Mouse (Mus musculus) limb, embryonic 11.5 days (tissue): Measurements from ENCODE around the gene Rmnd1. TPM values are rescaled to one million over a fixed set of nuclear protein-coding genes. Genes with fewer than 3 reads are reported as not detected.
A peak's percentile ranks its signal among the peaks of the same experiment; 100 is the strongest.

Experiments used
- ATAC-seq: fragments of 200-750 bp; cut with Nextera tagmentation; 2 replicates; pipeline ENCODE4 v1.8.0; 2017; ENCODE audit warnings: low read depth; ENCODE audit not compliant: insufficient number of reproducible peaks, low FRiP score, low TSS enrichment
- DNase-seq: peaks from one replicate; pipeline ENCODE4 v3.0.0-alpha.2; 2015; ENCODE audit warnings: low spot score
- H3K27ac ChIP-seq: fragments of 300-500 bp; sonication (generic); replicated peaks from 2 replicates; pipeline ENCODE4 v1.5.1; 2014; ENCODE audit warnings: low read depth, mild to moderate bottlenecking, low read length
- H3K27me3 ChIP-seq: fragments of 300-500 bp; sonication (generic); 2 replicates; pipeline ENCODE4 v1.6.1; 2014; ENCODE audit warnings: mild to moderate bottlenecking, low read length, mixed read lengths; ENCODE audit not compliant: control insufficient read depth, insufficient read depth
- H3K36me3 ChIP-seq: fragments of 300-500 bp; sonication (generic); 2 replicates; pipeline ENCODE4 v1.6.1; 2014; ENCODE audit warnings: mild to moderate bottlenecking, low read length, moderate library complexity, mixed read lengths; ENCODE audit not compliant: control insufficient read depth, insufficient read depth
- H3K4me1 ChIP-seq: fragments of 300-500 bp; sonication (generic); 2 replicates; pipeline ENCODE4 v1.6.1; 2014; ENCODE audit warnings: low read length, mixed read lengths; ENCODE audit not compliant: control insufficient read depth, insufficient read depth
- H3K4me2 ChIP-seq: fragments of 300-500 bp; sonication (generic); 2 replicates; pipeline ENCODE4 v1.6.1; 2014; ENCODE audit warnings: low read depth, mild to moderate bottlenecking, moderate library complexity; ENCODE audit not compliant: severe bottlenecking
- H3K4me3 ChIP-seq: fragments of 300-500 bp; sonication (generic); 2 replicates; pipeline ENCODE4 v1.5.1; 2014; ENCODE audit warnings: low read depth, low read length
- H3K9ac ChIP-seq: fragments of 300-500 bp; sonication (generic); 2 replicates; pipeline ENCODE4 v1.6.1; 2014; ENCODE audit warnings: mild to moderate bottlenecking, low read length
- H3K9me3 ChIP-seq: fragments of 300-500 bp; sonication (generic); 2 replicates; pipeline ENCODE4 v1.6.1; 2016; ENCODE audit warnings: low read length; ENCODE audit not compliant: control insufficient read depth
- WGBS: fragments of 180-500 bp; shearing (Covaris S2); extraction: QIAGEN DNeasy Blood & Tissue Kit; methylation state at CpG from one replicate; pipeline ENCODE4 v1.1.7; 2014; 5-methylcytosine and 5-hydroxymethylcytosine counted together
- polyA plus RNA-seq: library from polyadenylated mRNA; unstranded; fragments of >200 nt; fragmentation: Nextera tagmentation; extraction: Ambion mirVana; gene quantifications from 2 replicates; pipeline ENCODE4 v1.2.1, GENCODE M21; 2014

Gene Rmnd1
- polyA plus RNA-seq, 1 experiment from 2014 or later = 54.2 TPM

DNA sequence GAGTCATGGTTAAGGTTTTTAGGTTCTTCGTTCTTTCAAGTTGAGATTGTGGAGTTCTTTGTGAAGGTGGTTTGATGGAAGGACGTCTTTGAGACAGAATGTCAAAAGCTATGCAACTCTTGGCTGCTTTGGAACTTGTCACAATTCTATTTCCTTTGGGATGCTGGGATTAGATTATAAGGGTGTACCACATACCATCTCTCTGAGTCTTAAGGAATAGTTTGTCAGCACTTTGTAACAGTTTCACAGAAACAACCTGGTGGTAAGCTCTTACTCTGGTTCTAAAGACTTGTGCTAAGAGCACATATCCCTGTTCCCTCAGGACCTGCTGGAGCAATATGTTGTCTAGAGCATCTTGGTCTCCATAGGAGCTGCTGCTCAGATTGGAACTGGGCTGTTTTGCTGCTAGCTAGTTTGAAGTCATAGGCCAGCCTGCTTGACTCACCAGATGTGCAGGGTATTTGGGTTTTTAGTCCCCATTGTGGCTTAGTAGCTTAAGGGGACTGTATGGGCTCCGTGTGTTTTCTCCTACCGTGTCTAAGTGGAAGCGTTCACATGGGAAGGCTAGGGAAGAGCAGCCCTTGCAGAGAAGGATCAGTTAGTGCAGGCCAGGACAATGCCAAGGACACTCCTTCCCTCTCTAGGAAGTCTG is 42.6 kb downstream of the Rmnd1 start:
- Histone ChIP-seq H3K4me1 (peaks cover 7% of the 10 kb centered on the region), H3K36me3 (peaks cover 6% of the 10 kb centered on the region; the same call in 1 of the 2 replicates), H3K27me3 (no peaks in the 10 kb centered on the region), H3K4me3 (peak overlapping the region; percentile 88), H3K4me2 (peak overlapping the region; percentile 86), H3K9me3 (no peaks in the 10 kb centered on the region), H3K9ac (peak overlapping the region; percentile 97), H3K27ac (no peak overlapping the region)
- DNase-seq (no peak), ATAC-seq (no peak)
- WGBS = 75% methylated on average over 5 of the region's 5 CpGs

DNA sequence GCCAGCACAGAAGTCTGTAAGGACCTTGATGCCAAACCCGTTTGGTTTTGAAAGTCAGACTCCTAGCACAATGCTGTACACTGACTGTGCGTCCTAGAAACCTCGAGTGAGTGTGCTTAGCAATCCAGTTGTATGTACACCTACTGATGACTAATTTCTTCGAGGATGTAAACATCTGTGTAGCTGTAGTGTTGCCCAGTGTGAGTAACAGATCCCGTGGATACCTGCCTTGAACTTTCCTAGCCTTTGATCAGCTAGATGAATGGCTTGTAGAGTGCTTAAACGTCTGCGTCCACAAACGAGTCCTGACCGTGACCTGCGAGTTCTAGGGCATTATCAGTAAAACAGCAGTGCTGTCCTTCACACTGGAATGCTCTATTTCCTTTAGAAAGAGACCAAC is 43.2 kb downstream of the Rmnd1 start:
- Histone ChIP-seq H3K27me3 (no peaks in the 10 kb centered on the region), H3K4me1 (peaks cover 7% of the 10 kb centered on the region), H3K4me2 (peak overlapping the region; percentile 86), H3K27ac (no peak overlapping the region), H3K9me3 (no peaks in the 10 kb centered on the region), H3K9ac (peak overlapping the region; percentile 97), H3K4me3 (peak overlapping the region; percentile 88), H3K36me3 (peaks cover 4% of the 10 kb centered on the region; the same call in 1 of the 2 replicates)
- 18% methylated on average over 10 of the region's 10 CpGs for WGBS
- no peak for ATAC-seq
- no peak for DNase-seq

DNA sequence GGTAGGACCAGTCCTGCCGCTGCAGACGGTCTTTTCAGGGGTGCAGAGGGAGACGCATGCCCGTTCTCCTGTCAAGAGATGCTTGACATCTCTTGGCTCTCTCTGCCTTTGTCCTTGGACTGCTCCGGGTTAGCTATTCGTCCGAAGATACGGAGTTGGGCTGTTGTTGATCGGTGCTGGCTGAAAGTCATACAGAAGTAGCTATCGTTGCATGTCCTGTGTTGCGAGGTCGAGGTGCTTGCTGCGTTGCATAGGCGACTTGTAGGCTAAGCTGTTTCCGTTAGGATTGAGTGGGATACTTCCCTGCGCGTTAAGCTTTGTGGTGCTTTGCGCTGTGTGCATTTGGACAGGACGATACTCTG is 43.8 kb downstream of the Rmnd1 start:
- WGBS = under 1% methylated on average over 19 of the region's 19 CpGs
- Histone ChIP-seq H3K9ac (peak overlapping the region; percentile 97), H3K36me3 (peaks cover 4% of the 10 kb centered on the region; the same call in 1 of the 2 replicates), H3K9me3 (no peaks in the 10 kb centered on the region), H3K27me3 (no peaks in the 10 kb centered on the region), H3K4me1 (peaks cover 7% of the 10 kb centered on the region), H3K4me2 (peak overlapping the region; percentile 86), H3K4me3 (peak overlapping the region; percentile 88), H3K27ac (peak overlapping the region; percentile 97)
- no peak for DNase-seq
- ATAC-seq = no peak

DNA sequence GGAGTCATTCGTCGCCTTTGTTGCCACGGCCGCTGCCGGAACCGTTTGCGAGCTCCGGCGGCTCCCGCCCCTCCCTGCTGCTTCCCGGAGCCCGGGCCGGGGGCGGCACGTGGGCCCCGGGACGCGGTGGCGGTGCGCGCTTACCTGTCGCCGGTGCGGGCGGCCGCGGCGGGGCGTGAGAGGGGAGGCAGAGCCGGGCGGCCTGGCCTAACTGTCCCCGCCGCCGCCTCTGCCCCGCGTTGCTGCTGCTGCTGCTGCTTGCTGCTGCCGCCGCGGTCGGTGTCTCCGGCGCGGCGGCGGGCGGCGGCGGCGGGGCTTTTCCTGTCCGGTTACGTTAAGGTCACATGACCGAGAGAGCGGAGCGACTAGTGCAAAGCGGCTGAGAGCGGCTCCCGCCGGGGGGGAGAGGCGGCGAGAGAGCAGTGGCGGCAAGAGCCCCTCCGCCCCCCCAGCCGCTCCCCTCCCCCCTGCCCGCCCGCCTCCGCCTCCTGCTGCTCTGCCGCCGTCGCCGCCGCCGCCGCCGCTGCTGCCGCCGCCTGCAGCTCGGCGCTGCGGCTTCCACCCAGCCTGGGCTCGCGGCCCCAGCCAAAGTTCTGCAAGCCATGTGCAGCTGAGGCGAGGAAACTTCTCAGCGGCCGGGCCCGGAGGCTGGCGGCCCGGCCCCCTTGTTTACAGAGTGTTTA is 44.3 kb downstream of the Rmnd1 start, which contains the start of gene Zbtb2:
Zbtb2 (minus strand) TSS at position 408 of the 683 bp plus-strand sequence.
- H3K9ac ChIP-seq = peak within 1 kb of the TSS; percentile 97
- H3K27me3 ChIP-seq = no peaks in the 10 kb centered on the region
- peak within 1 kb of the TSS; percentile 86 for H3K4me2 ChIP-seq
- DNase-seq (peak; percentile 75), ATAC-seq (no peak)
- peak within 1 kb of the TSS; percentile 97 for H3K27ac ChIP-seq
- H3K4me3 ChIP-seq = peak within 1 kb of the TSS; percentile 88
- H3K4me1 ChIP-seq = peaks cover 7% of the 10 kb centered on the region
- no peaks in the 10 kb centered on the region for H3K9me3 ChIP-seq
- WGBS = under 1% methylated on average over 47 of the region's 87 CpGs
- peaks cover 1% of the 10 kb centered on the region; the same call in 1 of the 2 replicates for H3K36me3 ChIP-seq

DNA sequence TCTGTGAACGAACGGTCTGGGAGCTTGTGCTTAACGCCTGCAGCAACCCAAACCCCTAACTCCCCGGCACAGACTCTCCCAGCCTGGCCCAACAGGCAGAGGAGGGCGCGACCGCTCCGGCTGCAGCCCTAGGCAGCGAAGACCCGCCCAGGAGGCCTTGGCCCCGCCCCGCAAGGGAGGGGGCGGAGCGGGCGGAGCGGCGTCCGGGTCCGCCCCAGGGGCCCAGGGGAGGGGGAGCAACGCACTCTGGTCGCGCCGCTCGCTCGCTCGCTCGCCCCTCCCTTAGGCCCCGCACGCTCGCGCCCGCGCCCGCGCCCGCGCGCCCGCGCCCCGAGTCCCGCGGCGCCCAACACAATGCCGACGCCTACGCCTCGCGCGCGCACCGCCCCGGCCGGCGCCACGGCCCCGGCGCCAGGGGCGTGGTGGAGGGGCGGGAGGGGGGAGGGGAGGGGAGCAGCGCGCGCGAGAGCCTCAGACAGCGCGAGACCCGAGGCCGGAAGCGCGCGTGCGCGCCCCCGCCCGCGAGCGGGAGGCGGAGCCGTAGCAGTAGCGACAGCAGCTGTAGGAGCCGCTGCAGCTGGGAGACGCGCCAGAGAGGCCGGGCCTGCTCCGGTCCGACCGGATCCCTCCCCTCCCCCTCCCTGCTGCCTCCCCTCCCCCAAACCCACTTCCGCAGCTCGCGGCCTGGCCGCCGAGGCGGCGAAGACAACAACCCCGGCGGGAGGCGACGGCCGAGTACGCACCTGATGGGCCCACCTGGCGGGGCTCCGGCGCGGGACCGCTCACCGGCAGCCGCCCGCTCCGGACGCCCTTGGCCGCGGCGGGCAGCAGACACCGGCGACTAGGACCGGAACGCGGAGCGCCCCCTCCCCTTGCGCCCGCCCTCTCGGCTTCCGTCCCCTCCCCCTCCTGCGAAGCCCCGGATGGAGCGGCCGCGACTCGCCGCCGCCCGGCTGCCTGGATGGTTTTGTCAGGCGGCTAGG is 45.3 kb downstream of the Rmnd1 start:
- Histone ChIP-seq H3K36me3 (no peaks in the 10 kb centered on the region), H3K9me3 (no peaks in the 10 kb centered on the region), H3K27me3 (no peaks in the 10 kb centered on the region), H3K4me1 (peaks cover 7% of the 10 kb centered on the region), H3K9ac (peak overlapping the region; percentile 97), H3K4me3 (peak overlapping the region; percentile 88), H3K4me2 (peak overlapping the region; percentile 86), H3K27ac (peak overlapping the region; percentile 97)
- DNase-seq (peak; percentile 96), ATAC-seq (peak; percentile 92)
- WGBS = under 1% methylated on average over 50 of the region's 133 CpGs

DNA sequence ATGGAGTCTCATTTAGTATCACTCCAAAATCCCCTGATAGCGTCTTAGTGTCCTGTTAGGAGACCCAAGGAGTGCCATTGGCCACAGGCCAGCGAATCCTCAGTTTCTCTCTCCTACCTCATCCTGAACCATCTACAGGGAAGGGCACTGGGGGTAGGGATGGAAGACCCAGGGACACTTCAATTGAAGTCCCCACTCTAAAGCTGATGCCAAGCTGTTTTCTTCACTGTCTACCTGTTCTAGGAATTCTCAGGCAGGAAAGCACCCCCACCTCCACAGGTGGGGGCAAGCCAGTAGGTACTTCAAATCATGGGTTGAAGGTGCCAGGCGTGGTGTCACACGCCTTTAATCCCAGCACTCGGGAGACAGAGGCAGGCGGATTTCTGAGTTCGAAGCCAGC is 47.9 kb downstream of the Rmnd1 start:
- Histone ChIP-seq H3K27me3 (no peaks in the 10 kb centered on the region), H3K4me2 (no peak overlapping the region), H3K36me3 (no peaks in the 10 kb centered on the region), H3K4me1 (peaks cover 5% of the 10 kb centered on the region), H3K27ac (no peak overlapping the region), H3K9ac (no peak overlapping the region), H3K9me3 (no peaks in the 10 kb centered on the region), H3K4me3 (no peak overlapping the region)
- DNase-seq = no peak
- WGBS = 94% methylated on average over 7 of the region's 7 CpGs
- no peak for ATAC-seq

DNA sequence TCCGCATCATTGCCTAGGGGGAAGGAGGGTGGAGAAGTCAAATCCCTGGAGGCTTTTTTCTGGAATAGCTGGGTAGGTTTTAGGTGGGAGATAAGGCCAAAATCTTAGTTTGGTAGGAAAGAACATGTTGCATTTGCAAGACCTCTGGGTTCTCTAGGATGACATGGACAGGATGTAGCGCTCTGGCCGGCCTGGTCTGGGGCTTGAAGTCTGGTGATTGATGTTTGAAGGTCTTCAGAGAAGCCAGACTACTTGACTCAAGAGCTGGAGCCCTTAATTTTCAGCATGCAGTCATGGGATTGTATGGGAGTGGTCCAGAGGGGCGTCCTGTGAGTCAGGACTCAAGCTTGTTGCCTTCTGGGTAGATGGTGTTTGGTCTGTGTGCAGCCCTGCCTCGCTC is 51.4 kb downstream of the Rmnd1 start:
- 87% methylated on average over 5 of the region's 5 CpGs for WGBS
- ATAC-seq = no peak

DNA sequence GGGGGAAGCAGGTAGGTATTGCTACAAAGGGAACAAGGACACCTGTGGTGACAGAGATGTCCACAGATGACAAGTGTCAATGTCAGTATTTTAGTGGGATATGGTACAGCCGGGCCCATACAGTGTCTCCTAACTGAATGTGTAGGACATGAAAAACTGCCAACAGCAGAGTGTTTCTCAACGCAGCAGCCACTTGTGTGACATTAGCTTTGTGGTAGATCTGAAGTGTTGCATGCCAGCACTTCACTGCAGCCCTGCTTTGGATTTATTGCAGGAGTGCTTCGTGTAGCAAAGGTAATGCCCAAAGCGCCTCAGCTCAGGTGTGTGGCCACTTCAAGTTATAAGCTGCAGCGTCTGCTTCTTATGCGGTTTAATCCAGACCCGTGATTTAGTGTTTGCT is 55.3 kb downstream of the Rmnd1 start:
- WGBS = 92% methylated on average over 7 of the region's 7 CpGs
- DNase-seq = no peak

More for the DNA sequence above, 51.4 kb downstream of the Rmnd1 start:
- Histone ChIP-seq H3K4me3 (no peak overlapping the region), H3K4me2 (no peak overlapping the region), H3K4me1 (no peaks in the 10 kb centered on the region), H3K9ac (no peak overlapping the region), H3K27ac (no peak overlapping the region), H3K36me3 (no peaks in the 10 kb centered on the region), H3K27me3 (no peaks in the 10 kb centered on the region), H3K9me3 (no peaks in the 10 kb centered on the region)
- DNase-seq = no peak

More for the DNA sequence above, 55.3 kb downstream of the Rmnd1 start:
- Histone ChIP-seq H3K9ac (no peak overlapping the region), H3K4me3 (no peak overlapping the region), H3K27me3 (no peaks in the 10 kb centered on the region), H3K4me2 (no peak overlapping the region), H3K9me3 (no peaks in the 10 kb centered on the region), H3K4me1 (no peaks in the 10 kb centered on the region), H3K36me3 (peaks cover 2% of the 10 kb centered on the region; the same call in 1 of the 2 replicates), H3K27ac (no peak overlapping the region)
- no peak for ATAC-seq
